Mouse (Mus musculus) gastrocnemius, adult 2 months (tissue): ENCODE measurements around the gene Ldb1. TPM values are rescaled to one million over a fixed set of nuclear protein-coding genes. Genes with fewer than 3 reads are reported as not detected.

Experiments used
- DNase-seq: peaks from one replicate; pipeline ENCODE4 v3.0.0; 2022
- H3K27ac ChIP-seq: fragments of 200-600 bp; 2 replicates; pipeline ENCODE4 v1.8.1; 2022; ENCODE audit warnings: mild to moderate bottlenecking
- H3K4me3 ChIP-seq: fragments of 200-600 bp; 2 replicates; pipeline ENCODE4 v1.8.1; 2022; ENCODE audit warnings: mild to moderate bottlenecking, moderate library complexity
- CTCF ChIP-seq: fragments of 200-600 bp; IDR thresholded peaks from 2 replicates; pipeline ENCODE4 v1.8.1; 2022; ENCODE audit warnings: antibody characterized with exemption, mild to moderate bottlenecking, moderate library complexity
- intact Hi-C: fragments of 180-260 bp; cut with DNase I; formaldehyde crosslinking; loops from one replicate; pipeline ENCODE4 v1.15.1; 2025
- long read RNA-seq, 2 experiments: library from polyadenylated mRNA; stranded (forward); transcript quantifications; one replicate each; pipeline ENCODE4 v2.0.0; 2021
- total RNA-seq, 2 experiments: library from RNA; stranded (reverse); gene quantifications; 2 replicates each; pipeline ENCODE4 v1.2.3; 2021

Ldb1 gene
- 10 to 100 TPM; 17.8 to 19.5 TPM for total RNA-seq
- long read RNA-seq, experiment 1, partial matches to known transcripts, result 0 of 9 reads
- long read RNA-seq, experiment 1, other reads (novel, unspliced or antisense), result 3 of 9 reads
- long read RNA-seq, experiment 2, partial matches to known transcripts, result 2 of 6 reads
- long read RNA-seq, experiment 2, other reads (novel, unspliced or antisense), result 0 of 6 reads

GRCm38 (mm10) chr19:46044993-46045695, at the start of gene Ldb1:
Gene Ldb1, minus strand, starts transcription at chr19:46045214.
- intact Hi-C loops, result loop anchor here (5.0 kb wide), 1 partner anchor 43 kb away; the partner anchor contains the start of gene Hps6
- Histone ChIP-seq H3K27ac (peak within 1 kb of the TSS; percentile 97), H3K4me3 (peak within 1 kb of the TSS; percentile 97)
- peak; percentile 93 for DNase-seq
- no peak for TF ChIP-seq CTCF

- Histone ChIP-seq H3K4me3 (no peak overlapping the region), H3K27ac (no peak overlapping the region)
- no peak for DNase-seq
- TF ChIP-seq CTCF, result no peak
- intact Hi-C loops, result no loop called here
Measured at GRCm38 (mm10) chr19:46094144-46094543, 49.1 kb upstream of the Ldb1 start.

- TF ChIP-seq CTCF, result no peak
- intact Hi-C loops, result no loop called here
- DNase-seq, result no peak
- Histone ChIP-seq H3K27ac (no peak overlapping the region), H3K4me3 (no peak overlapping the region)
Measured at GRCm38 (mm10) chr19:46091641-46092040, 46.6 kb upstream of the Ldb1 start.

- peak; percentile 29 for DNase-seq
- no peak for TF ChIP-seq CTCF
- Histone ChIP-seq H3K4me3 (no peak overlapping the region), H3K27ac (no peak overlapping the region)
- intact Hi-C loops, result loop anchor here (2.0 to 5.0 kb wide), 3 partner anchors 39 to 221 kb away; no protein-coding TSS in a partner anchor
Measured at GRCm38 (mm10) chr19:46087871-46088270, 42.9 kb upstream of the Ldb1 start.

GRCm38 (mm10) chr19:46086337-46086736, 41.3 kb upstream of the Ldb1 start:
- intact Hi-C loops, result loop anchor here (2.0 to 5.0 kb wide), 3 partner anchors 41 to 222 kb away; no protein-coding TSS in a partner anchor
- DNase-seq, result peak; percentile 48
- TF ChIP-seq CTCF, result peak; percentile 88

GRCm38 (mm10) chr19:46085185-46085584, 40.2 kb upstream of the Ldb1 start:
- no peak for TF ChIP-seq CTCF
- no peak overlapping the region for H3K27ac ChIP-seq
- no peak overlapping the region for H3K4me3 ChIP-seq
- no peak for DNase-seq
- intact Hi-C loops, result loop anchor here (5.0 kb wide), 1 partner anchor 42 kb away; no protein-coding TSS in a partner anchor

More at GRCm38 (mm10) chr19:46086337-46086736, 41.3 kb upstream of the Ldb1 start:
- no peak overlapping the region for H3K27ac ChIP-seq
- no peak overlapping the region for H3K4me3 ChIP-seq

GRCm38 (mm10) chr19:46078535-46078934, 33.5 kb upstream of the Ldb1 start:
- TF ChIP-seq CTCF, result no peak
- intact Hi-C loops, result loop anchor here (5.0 kb wide), 1 partner anchor 494 kb away; the partner anchor contains the start of genes Arl3 and Sfxn2
- Histone ChIP-seq H3K4me3 (no peak overlapping the region), H3K27ac (no peak overlapping the region)
- no peak for DNase-seq

GRCm38 (mm10) chr19:46075616-46076607, 30.9 kb upstream of the Ldb1 start, which contains the start of gene Nolc1:
Gene Nolc1, plus strand, starts transcription at chr19:46075863.
- peak; percentile 99 for DNase-seq
- H3K4me3 ChIP-seq, result peak within 1 kb of the TSS; percentile 95
- H3K27ac ChIP-seq, result peak within 1 kb of the TSS; percentile 98
- no peak for TF ChIP-seq CTCF
- intact Hi-C loops, result loop anchor here (5.0 kb wide), 1 partner anchor 496 kb away; the partner anchor contains the start of genes Arl3 and Sfxn2

- intact Hi-C loops, result no loop called here
- no peak for TF ChIP-seq CTCF
- Histone ChIP-seq H3K27ac (no peak overlapping the region), H3K4me3 (no peak overlapping the region)
- no peak for DNase-seq
Measured at GRCm38 (mm10) chr19:46074266-46074665, 29.3 kb upstream of the Ldb1 start.

GRCm38 (mm10) chr19:46073285-46073684, 28.3 kb upstream of the Ldb1 start:
- TF ChIP-seq CTCF, result no peak
- H3K4me3 ChIP-seq, result no peak overlapping the region
- H3K27ac ChIP-seq, result no peak overlapping the region
- no peak for DNase-seq
- intact Hi-C loops, result loop anchor here (1.0 kb wide), 1 partner anchor 15 kb away; no protein-coding TSS in a partner anchor

GRCm38 (mm10) chr19:46068054-46068453, 23.0 kb upstream of the Ldb1 start:
- Histone ChIP-seq H3K4me3 (no peak overlapping the region), H3K27ac (no peak overlapping the region)
- no peak for TF ChIP-seq CTCF
- DNase-seq, result no peak
- intact Hi-C loops, result no loop called here

- Histone ChIP-seq H3K27ac (no peak overlapping the region), H3K4me3 (no peak overlapping the region)
- DNase-seq, result no peak
- TF ChIP-seq CTCF, result no peak
- intact Hi-C loops, result no loop called here
Measured at GRCm38 (mm10) chr19:46060845-46061244, 15.8 kb upstream of the Ldb1 start.
